Mouse (Mus musculus) heart, embryonic 14.5 days (tissue): ENCODE measurements around the gene Daam1. TPM values are rescaled to one million over a fixed set of nuclear protein-coding genes. Genes with fewer than 3 reads are reported as not detected.

Experiments
- ATAC-seq: fragments of 200-750 bp; cut with Nextera tagmentation; 2 replicates; pipeline ENCODE4 v1.8.0; 2017; ENCODE audit warnings: low read depth, moderate TSS enrichment; ENCODE audit not compliant: insufficient number of reproducible peaks, insufficient read depth, low FRiP score
- H3K27ac ChIP-seq, 2 experiments: fragments of 200-500 bp in 1 of 2; fragments of 300-500 bp in 1 of 2; sonication (generic) in 1 of 2; replicated peaks in 1 of 2; 2 replicates each; pipeline ENCODE4 v1.5.1; 2012 to 2014; ENCODE audit warnings: low read depth in 2 of 2, low read length in 2 of 2, control low read depth in 1 of 2, mild to moderate bottlenecking in 1 of 2, mixed read lengths in 1 of 2; ENCODE audit not compliant: control insufficient read depth in 1 of 2, insufficient read depth in 1 of 2
- H3K27me3 ChIP-seq: fragments of 300-500 bp; sonication (generic); 2 replicates; pipeline ENCODE4 v1.6.1; 2014; ENCODE audit warnings: mild to moderate bottlenecking, low read length, control low read depth; ENCODE audit not compliant: control insufficient read depth, insufficient read depth
- H3K36me3 ChIP-seq: fragments of 300-500 bp; sonication (generic); 2 replicates; pipeline ENCODE4 v1.6.1; 2014; ENCODE audit warnings: mild to moderate bottlenecking, control low read depth, low read length, mixed read lengths; ENCODE audit not compliant: control insufficient read depth, insufficient read depth
- H3K4me1 ChIP-seq, 2 experiments: fragments of 200-500 bp in 1 of 2; fragments of 300-500 bp in 1 of 2; sonication (generic) in 1 of 2; 2 replicates each; pipeline ENCODE4 v1.6.1; 2012 to 2014; ENCODE audit warnings: low read length in 2 of 2, control low read depth in 1 of 2, mixed read lengths in 1 of 2; ENCODE audit not compliant: control insufficient read depth in 2 of 2, insufficient read depth in 2 of 2
- H3K4me2 ChIP-seq: fragments of 300-500 bp; sonication (generic); 2 replicates; pipeline ENCODE4 v1.6.1; 2014; ENCODE audit warnings: mild to moderate bottlenecking, low read length
- H3K4me3 ChIP-seq, 2 experiments: fragments of 200-500 bp in 1 of 2; fragments of 300-500 bp in 1 of 2; sonication (generic) in 1 of 2; 2 replicates each; pipeline ENCODE4 v1.5.1; 2012 to 2014; ENCODE audit warnings: low read length in 2 of 2, mild to moderate bottlenecking in 2 of 2, control low read depth in 1 of 2, low read depth in 1 of 2, moderate library complexity in 1 of 2; ENCODE audit not compliant: control insufficient read depth in 1 of 2, insufficient read depth in 1 of 2
- H3K9ac ChIP-seq: fragments of 300-500 bp; sonication (generic); 2 replicates; pipeline ENCODE4 v1.6.1; 2014; ENCODE audit warnings: mild to moderate bottlenecking, low read length
- H3K9me3 ChIP-seq: fragments of 300-500 bp; sonication (generic); 2 replicates; pipeline ENCODE4 v1.6.1; 2016; ENCODE audit warnings: low read length, control low read depth; ENCODE audit not compliant: control insufficient read depth
- WGBS: fragments of 180-500 bp; shearing (Covaris S2); extraction: QIAGEN DNeasy Blood & Tissue Kit; methylation state at CpG from one replicate; pipeline ENCODE4 v1.1.7; 2014; 5-methylcytosine and 5-hydroxymethylcytosine counted together
- polyA plus RNA-seq: library from polyadenylated mRNA; unstranded; fragments of >200 nt; fragmentation: Nextera tagmentation; extraction: Ambion mirVana; gene quantifications from 2 replicates; pipeline ENCODE4 v1.2.1, GENCODE M21; 2014

Gene Daam1
- polyA plus RNA-seq, 1 experiment from 2014 or later: 33.3 TPM

DNA sequence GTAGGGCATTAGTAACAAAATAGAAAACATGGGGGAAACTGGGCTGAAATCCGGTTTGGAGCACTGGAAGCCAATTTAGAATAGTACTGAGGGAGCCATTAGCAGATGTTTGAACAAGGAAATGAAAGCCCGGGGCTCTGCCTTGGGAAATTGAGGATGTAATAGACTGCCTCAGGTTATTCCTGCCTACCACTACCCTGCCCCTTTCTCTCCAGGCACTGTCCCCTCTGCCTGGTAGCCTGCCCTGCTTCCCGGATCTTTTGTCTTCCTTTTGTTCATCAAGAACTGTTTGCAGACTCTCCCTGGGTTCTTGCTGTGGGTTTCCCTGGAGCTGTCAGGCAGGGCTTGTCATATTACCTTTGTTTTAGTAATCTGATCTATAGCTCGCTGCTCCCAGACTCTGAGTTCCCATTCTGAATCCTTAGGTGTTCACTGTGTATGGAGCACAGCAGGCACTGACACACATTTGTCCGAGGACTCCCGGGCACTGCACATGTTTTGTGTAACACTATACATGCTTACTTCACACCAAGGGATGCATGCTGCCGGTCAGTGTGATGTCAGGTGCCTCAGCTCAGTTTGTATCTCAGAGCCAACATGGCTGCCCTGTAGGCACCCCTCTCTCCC is 61.0 kb downstream of the Daam1 start:
- Histone ChIP-seq H3K27ac (no peak overlapping the region; a peak in 1 of 4 replicates), H3K4me2 (no peak overlapping the region), H3K9me3 (no peaks in the 10 kb centered on the region), H3K4me1 (peaks cover 45 to 68% of the 10 kb centered on the region in 2 experiments), H3K4me3 (no peak overlapping the region), H3K9ac (no peak overlapping the region), H3K27me3 (no peaks in the 10 kb centered on the region), H3K36me3 (peaks cover 18% of the 10 kb centered on the region)
- 66% methylated on average over 7 of the region's 7 CpGs for WGBS
- ATAC-seq: no peak

DNA sequence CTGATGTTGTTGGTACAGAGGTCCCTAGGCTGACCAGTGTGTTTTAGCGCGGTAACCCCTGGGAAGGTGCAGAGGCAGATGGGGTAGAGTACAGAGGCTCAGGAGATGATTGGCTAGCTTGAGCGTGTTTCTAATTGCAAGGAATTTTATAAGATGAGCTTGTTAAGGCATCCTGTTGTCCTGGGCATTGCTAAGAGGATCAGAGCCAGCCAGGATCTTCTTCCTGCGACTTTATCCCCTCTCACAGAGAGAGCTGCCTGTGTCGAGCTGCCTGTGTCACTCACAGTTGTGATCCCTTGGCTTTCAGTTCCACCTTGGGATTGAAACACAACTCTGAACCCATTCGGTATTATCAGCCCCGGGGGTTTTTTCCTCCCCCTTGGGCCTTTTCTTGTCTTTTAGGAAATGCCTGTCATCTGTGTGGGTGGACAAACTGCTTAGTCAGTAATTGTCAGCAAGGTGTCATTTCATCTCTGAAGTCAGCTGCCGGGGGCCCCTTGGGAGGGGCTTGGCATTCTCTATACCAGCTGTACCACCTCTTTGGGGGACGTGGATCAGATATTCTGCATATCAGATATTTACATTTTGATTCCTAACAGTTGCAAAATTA is 62.2 kb downstream of the Daam1 start:
- peak overlapping the region in 1 of 2 experiments; percentile 10; a peak in 1 of 4 replicates for H3K27ac ChIP-seq
- H3K9me3 ChIP-seq: no peaks in the 10 kb centered on the region
- H3K36me3 ChIP-seq: peaks cover 30% of the 10 kb centered on the region
- no peak overlapping the region for H3K4me3 ChIP-seq
- H3K27me3 ChIP-seq: no peaks in the 10 kb centered on the region
- peaks cover 38 to 63% of the 10 kb centered on the region in 2 experiments for H3K4me1 ChIP-seq
- peak overlapping the region; percentile 27; the same call in 1 of the 2 replicates for H3K9ac ChIP-seq
- no peak overlapping the region for H3K4me2 ChIP-seq
- WGBS: 38% methylated on average over 9 of the region's 9 CpGs
- ATAC-seq: no peak

DNA sequence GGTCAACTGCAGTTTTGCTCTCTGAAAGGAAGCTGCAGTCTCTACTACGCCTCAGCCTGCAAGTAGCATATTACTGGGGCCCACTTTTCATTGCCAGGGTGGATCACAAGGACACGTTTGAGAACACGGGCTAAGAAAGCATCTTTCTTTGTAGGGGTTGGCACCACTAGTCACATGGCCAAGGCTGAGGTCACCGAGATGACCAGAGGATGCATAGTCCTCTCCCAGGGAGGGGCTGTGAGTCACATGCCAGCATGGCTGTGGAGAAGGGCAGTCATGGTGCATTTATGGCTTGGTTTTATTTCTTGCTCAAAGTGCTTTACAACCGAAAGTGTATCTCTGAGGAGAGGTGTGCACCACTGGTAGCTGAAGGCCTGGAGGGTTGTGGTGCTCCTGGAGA is 67.4 kb downstream of the Daam1 start:
- Histone ChIP-seq H3K36me3 (peaks cover 66% of the 10 kb centered on the region), H3K27ac (peak overlapping the region; percentile 37 to 49; a peak in 1 of 4 replicates), H3K9me3 (peaks cover 4% of the 10 kb centered on the region; the same call in 1 of the 2 replicates), H3K9ac (no peak overlapping the region), H3K27me3 (no peaks in the 10 kb centered on the region), H3K4me3 (no peak overlapping the region), H3K4me2 (no peak overlapping the region), H3K4me1 (peaks cover 21 to 46% of the 10 kb centered on the region in 2 experiments)
- 76% methylated on average over 5 of the region's 5 CpGs for WGBS
- ATAC-seq: no peak

DNA sequence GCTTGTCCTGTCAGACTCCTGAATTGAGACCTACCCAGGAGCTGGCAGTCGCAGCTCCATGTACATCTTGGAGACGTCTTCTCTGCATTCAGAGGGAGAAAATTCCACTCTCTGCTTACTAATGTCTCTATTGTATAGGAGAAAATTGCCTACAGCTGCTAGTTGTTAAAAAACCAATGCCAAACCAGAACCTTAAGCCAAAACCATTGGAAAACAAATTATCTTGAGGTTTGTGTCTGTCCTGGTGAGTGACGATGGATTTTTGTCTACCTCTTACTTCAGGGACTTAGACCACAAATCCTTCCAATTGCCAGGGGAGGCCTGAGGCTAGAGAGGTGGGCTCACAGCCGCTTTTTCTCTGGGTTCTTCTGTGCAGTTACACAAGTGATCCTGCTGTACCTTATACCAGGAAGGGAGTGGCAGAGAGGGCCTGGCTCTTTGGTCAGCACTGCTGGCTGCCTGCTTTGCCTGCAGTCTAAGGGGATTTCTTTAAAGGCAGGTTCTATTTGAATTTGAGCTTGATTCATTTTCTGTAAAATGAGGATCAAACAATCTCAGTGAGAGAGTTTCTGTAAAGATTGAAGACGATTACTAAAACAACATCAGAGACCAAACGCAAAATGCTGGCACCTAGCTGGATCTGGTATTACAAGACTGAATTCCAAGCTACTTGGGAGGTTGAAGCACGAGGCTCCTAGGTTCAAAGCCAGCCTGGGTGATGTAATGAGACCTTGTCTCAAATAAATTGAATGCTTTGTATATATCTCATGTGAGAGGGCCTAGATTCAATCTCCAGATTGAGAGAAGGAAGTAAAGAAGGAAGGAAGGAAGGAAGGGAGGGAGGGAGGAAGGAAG is 68.0 kb downstream of the Daam1 start:
- no peak for ATAC-seq
- peak overlapping the region; percentile 39; the same call in 1 of the 2 replicates for H3K9ac ChIP-seq
- peaks cover 4% of the 10 kb centered on the region; the same call in 1 of the 2 replicates for H3K9me3 ChIP-seq
- peaks cover 16 to 40% of the 10 kb centered on the region in 2 experiments for H3K4me1 ChIP-seq
- no peak overlapping the region for H3K4me3 ChIP-seq
- H3K4me2 ChIP-seq: no peak overlapping the region
- 80% methylated on average over 7 of the region's 7 CpGs for WGBS
- no peaks in the 10 kb centered on the region for H3K27me3 ChIP-seq
- H3K36me3 ChIP-seq: peaks cover 69% of the 10 kb centered on the region
- H3K27ac ChIP-seq: peak overlapping the region; percentile 49

DNA sequence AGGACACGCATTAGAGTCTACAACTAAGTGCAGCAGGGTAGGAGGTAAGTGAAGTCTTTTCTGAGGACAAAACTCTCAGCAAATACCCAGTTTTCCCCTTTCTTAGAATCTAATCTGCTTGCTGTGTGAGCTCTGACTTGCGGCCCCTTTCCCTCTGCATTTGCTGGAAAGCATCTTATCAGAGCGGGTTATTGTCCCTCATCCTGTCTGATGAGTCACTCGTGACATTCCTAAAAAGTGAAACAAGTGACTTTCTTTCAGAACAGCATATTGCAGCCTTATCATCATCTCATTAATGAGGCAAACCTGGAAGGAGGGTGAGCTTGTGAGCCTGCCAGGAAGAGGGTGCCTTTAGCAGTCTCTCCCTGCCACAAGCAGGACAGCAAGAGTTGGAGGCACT is 68.7 kb downstream of the Daam1 start:
- Histone ChIP-seq H3K4me3 (no peak overlapping the region), H3K27me3 (no peaks in the 10 kb centered on the region), H3K9me3 (peaks cover 4% of the 10 kb centered on the region; the same call in 1 of the 2 replicates), H3K27ac (peak overlapping the region; percentile 49), H3K36me3 (peaks cover 69% of the 10 kb centered on the region), H3K4me2 (no peak overlapping the region), H3K4me1 (peaks cover 16 to 45% of the 10 kb centered on the region in 2 experiments), H3K9ac (no peak overlapping the region)
- ATAC-seq: no peak
- 25% methylated on average over 4 of the region's 4 CpGs for WGBS

DNA sequence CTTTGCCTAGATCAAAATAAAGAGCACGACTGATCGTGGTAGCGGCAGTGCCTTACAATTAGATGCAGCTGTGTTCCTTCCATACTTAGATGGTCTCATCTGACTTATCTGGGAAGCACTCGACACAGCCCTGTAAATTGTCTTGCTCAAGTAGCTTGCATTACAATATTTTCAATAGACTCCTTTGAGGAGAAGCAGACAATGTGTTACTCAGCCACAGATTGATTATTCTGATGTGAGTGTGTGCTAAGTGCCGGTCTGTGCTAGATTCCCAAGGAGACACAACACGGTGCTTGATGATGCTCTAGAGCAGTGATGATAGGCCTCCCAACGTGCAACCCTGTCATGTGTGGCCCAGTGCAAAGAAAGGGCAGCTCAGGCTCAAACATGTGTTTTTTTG is 70.3 kb downstream of the Daam1 start:
- no peak for ATAC-seq
- no peak overlapping the region for H3K4me3 ChIP-seq
- H3K9ac ChIP-seq: no peak overlapping the region
- peaks cover 57% of the 10 kb centered on the region for H3K36me3 ChIP-seq
- peaks cover 23 to 54% of the 10 kb centered on the region in 2 experiments for H3K4me1 ChIP-seq
- no peak overlapping the region for H3K4me2 ChIP-seq
- peaks cover 4% of the 10 kb centered on the region; the same call in 1 of the 2 replicates for H3K9me3 ChIP-seq
- 0 out of 4 replicates have a peak overlapping the region, but pooled peaks of 1 of the 2 experiments have one; percentile 1 for H3K27ac ChIP-seq
- 43% methylated on average over 7 of the region's 7 CpGs for WGBS
- H3K27me3 ChIP-seq: no peaks in the 10 kb centered on the region

DNA sequence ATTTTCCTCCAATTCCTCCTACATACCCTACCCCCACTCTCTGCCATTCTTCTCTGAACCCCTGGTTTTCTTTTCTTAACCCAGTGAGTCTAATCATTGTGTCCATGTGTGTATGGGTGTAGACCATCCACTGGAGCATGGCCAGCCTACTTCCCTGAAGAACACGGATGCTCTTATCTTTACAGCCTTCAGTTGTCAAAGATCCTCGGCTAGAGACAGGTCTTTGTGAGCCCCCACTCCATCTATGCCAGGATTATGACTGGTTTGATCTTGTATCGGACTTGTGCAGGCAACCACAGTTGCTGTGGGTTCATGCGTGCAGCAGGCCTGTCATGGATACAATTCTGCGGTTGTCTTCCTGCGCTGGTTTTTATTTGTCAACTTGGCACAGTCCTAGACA is 71.0 kb downstream of the Daam1 start:
- WGBS: 81% methylated on average over 6 of the region's 6 CpGs
- ATAC-seq: no peak
- Histone ChIP-seq H3K27me3 (no peaks in the 10 kb centered on the region), H3K27ac (no peak overlapping the region), H3K9ac (no peak overlapping the region), H3K36me3 (peaks cover 51% of the 10 kb centered on the region), H3K9me3 (peaks cover 4% of the 10 kb centered on the region; the same call in 1 of the 2 replicates), H3K4me2 (no peak overlapping the region), H3K4me1 (peaks cover 22 to 54% of the 10 kb centered on the region in 2 experiments), H3K4me3 (no peak overlapping the region)
